Mouse (Mus musculus) hindbrain, embryonic 13.5 days (tissue): Measurements from ENCODE around the gene Gart. TPM values are rescaled to one million over a fixed set of nuclear protein-coding genes. Genes with fewer than 3 reads are reported as not detected.
"Not testable (repeated sequence)": the region's sequence is repeated elsewhere in the genome, so short reads cannot be mapped to it uniquely, and the experiment has no call there.

Experiments used
- ATAC-seq: fragments of 200-750 bp; cut with Nextera tagmentation; 2 replicates; pipeline ENCODE4 v1.8.0; 2017; ENCODE audit warnings: moderate TSS enrichment; ENCODE audit not compliant: low FRiP score
- H3K27ac ChIP-seq: fragments of 300-500 bp; sonication (generic); 2 replicates; pipeline ENCODE4 v1.5.1; 2015; ENCODE audit warnings: inconsistent platforms, mild to moderate bottlenecking, moderate library complexity
- H3K27me3 ChIP-seq: fragments of 300-500 bp; sonication (generic); 2 replicates; pipeline ENCODE4 v1.6.1; 2015; ENCODE audit warnings: mild to moderate bottlenecking, inconsistent platforms
- H3K36me3 ChIP-seq: fragments of 300-500 bp; sonication (generic); 2 replicates; pipeline ENCODE4 v1.6.1; 2015; ENCODE audit warnings: mild to moderate bottlenecking, inconsistent platforms
- H3K4me1 ChIP-seq: fragments of 300-500 bp; sonication (generic); replicated peaks from 2 replicates; pipeline ENCODE4 v1.6.1; 2015; ENCODE audit warnings: inconsistent platforms
- H3K4me2 ChIP-seq: fragments of 300-500 bp; sonication (generic); 2 replicates; pipeline ENCODE4 v1.6.1; 2015; ENCODE audit warnings: inconsistent platforms, mild to moderate bottlenecking, moderate library complexity
- H3K4me3 ChIP-seq: fragments of 300-500 bp; sonication (generic); 2 replicates; pipeline ENCODE4 v1.5.1; 2015; ENCODE audit warnings: mild to moderate bottlenecking, inconsistent platforms
- H3K9ac ChIP-seq: fragments of 300-500 bp; sonication (generic); 2 replicates; pipeline ENCODE4 v1.6.1; 2015; ENCODE audit warnings: mild to moderate bottlenecking, inconsistent platforms
- H3K9me3 ChIP-seq: fragments of 300-500 bp; sonication (generic); 2 replicates; pipeline ENCODE4 v1.6.1; 2016; ENCODE audit warnings: inconsistent platforms
- WGBS: fragments of 180-500 bp; shearing (Covaris S2); methylation state at CpG from one replicate; pipeline ENCODE4 v1.1.7; 2015; 5-methylcytosine and 5-hydroxymethylcytosine counted together
- polyA plus RNA-seq: library from polyadenylated mRNA; unstranded; fragments of >200 nt; fragmentation: Nextera tagmentation; extraction: Ambion mirVana; gene quantifications from 2 replicates; pipeline ENCODE4 v1.2.1, GENCODE M21; 2015

Gart gene
- polyA plus RNA-seq, 1 experiment from 2014 or later: 67.3 TPM

DNA sequence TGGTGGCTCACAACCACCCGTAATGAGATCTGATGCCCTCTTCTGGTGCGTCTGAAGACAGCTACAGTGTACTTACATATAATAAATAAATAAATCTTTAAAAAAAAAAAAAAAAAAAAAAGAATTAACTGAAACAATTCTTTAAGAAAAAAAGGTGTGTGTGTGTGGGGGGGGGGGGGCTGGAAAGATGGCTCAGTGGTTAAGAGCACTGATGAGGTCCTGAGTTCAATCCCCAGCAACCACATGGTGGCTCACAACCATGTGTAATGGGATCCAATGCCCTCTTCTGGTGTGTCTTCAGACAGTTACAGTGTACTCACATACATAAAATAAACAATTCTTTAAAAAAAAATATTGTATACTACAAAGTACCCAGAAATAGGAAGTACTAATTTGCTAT is 1.3 kb downstream of the Gart start:
- WGBS: 56% methylated on average over 1 of the region's 2 CpGs

DNA sequence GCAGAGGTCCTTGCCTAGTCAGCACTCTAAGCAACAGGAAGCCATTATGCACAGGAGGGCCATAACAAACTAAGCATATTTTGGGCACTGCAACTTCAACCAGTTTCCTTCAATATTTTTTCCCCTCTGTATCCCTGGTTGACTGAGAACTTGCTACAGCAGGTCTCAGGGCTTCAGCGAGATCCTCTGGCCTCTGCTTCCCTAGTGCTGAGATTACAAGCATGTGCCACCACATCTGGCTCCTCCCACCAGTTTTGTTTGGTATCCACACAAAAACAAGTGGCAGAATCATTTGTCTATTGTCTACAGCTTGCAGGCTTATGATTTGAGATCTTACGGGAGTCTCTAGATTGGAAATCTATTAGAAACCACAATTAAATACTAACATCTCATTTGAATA is 1.9 kb downstream of the Gart start:
- Histone ChIP-seq H3K9ac (no peak overlapping the region), H3K9me3 (no peaks in the 10 kb centered on the region), H3K27me3 (no peaks in the 10 kb centered on the region), H3K4me3 (no peak overlapping the region), H3K4me1 (peaks cover 14% of the 10 kb centered on the region), H3K36me3 (peaks cover 30% of the 10 kb centered on the region), H3K27ac (no peak overlapping the region), H3K4me2 (no peak overlapping the region)
- ATAC-seq: no peak
- 85% methylated on average over 2 of the region's 2 CpGs for WGBS

More for the DNA sequence above, 1.3 kb downstream of the Gart start:
- not testable (repeated sequence) for H3K27ac ChIP-seq, H3K4me2 ChIP-seq, H3K9me3 ChIP-seq, H3K9ac ChIP-seq, H3K27me3 ChIP-seq, ATAC-seq, H3K4me3 ChIP-seq
- Histone ChIP-seq H3K36me3 (peaks cover 25% of the 10 kb centered on the region), H3K4me1 (peaks cover 17% of the 10 kb centered on the region)

DNA sequence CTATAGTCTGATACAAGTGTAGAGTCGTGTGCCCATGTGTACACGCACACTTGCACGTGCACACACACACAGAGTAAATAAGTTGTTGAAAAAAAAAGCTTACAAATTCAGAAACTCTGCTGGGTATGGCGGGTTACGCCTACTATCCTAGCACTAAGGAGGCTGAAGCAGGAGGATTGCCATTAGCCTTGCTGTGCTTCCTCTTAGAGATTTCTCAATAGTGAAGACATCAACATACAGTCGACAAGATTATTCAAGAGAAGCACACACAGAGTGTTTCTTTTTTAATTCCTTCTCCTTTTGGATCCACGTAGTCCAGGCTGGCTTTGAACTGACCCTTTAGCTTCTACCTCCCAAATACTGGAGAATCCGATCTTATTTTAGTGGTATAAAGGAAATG is 6.6 kb downstream of the Gart start:
- no peaks in the 10 kb centered on the region for H3K27me3 ChIP-seq
- no peak overlapping the region for H3K9ac ChIP-seq
- H3K9me3 ChIP-seq: no peaks in the 10 kb centered on the region
- 95% methylated on average over 8 of the region's 8 CpGs for WGBS
- H3K4me1 ChIP-seq: no peaks in the 10 kb centered on the region; the same call in 1 of the 2 replicates
- H3K4me2 ChIP-seq: no peak overlapping the region
- no peak overlapping the region for H3K4me3 ChIP-seq
- no peak for ATAC-seq
- peaks cover 75% of the 10 kb centered on the region for H3K36me3 ChIP-seq
- H3K27ac ChIP-seq: no peak overlapping the region

DNA sequence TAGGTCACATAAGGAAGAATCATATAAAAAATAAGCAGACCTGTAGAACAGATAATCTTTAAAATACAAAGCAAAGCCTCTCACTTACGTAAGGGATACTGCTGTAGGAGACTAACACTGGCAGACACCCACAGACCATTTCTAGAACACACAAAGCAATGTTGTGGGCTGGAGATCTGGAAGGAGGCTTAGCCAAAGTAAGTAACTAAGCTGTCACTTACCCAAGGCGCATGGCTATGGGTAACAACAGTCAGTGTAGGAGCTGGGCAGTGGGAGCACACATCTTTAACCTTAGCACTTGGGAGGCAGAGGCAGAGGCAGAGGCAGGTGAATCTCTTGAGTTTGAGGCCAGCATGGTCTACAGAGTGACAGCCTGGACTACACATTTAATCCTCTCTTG is 7.1 kb downstream of the Gart start:
- no peaks in the 10 kb centered on the region for H3K9me3 ChIP-seq
- H3K4me3 ChIP-seq: no peak overlapping the region
- H3K27me3 ChIP-seq: no peaks in the 10 kb centered on the region
- peaks cover 79% of the 10 kb centered on the region for H3K36me3 ChIP-seq
- no peak overlapping the region for H3K27ac ChIP-seq
- 95% methylated on average over 2 of the region's 2 CpGs for WGBS
- no peak overlapping the region for H3K4me2 ChIP-seq
- ATAC-seq: no peak
- no peak overlapping the region for H3K9ac ChIP-seq
- no peaks in the 10 kb centered on the region for H3K4me1 ChIP-seq

DNA sequence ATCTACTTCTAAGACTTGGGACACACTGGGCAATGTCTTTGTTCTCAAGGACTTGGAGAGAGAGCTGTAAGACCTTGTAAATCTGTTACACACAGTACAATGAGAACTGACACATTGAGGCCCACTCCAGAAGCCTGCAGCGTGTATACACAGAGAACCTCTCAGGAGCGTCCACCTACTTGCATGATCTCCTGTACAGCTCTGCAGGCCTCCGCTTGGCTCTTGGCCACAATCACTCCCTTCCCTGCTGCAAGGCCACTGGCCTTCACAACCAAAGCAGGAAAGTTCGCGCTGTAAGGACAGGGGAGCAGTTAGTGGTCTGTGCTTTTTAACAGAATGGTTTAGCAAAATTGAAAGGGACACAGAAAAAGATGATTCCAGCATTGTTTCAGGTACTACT is 7.6 kb downstream of the Gart start:
- Histone ChIP-seq H3K36me3 (peaks cover 83% of the 10 kb centered on the region), H3K9me3 (no peaks in the 10 kb centered on the region), H3K4me3 (no peak overlapping the region), H3K9ac (no peak overlapping the region), H3K27me3 (no peaks in the 10 kb centered on the region), H3K4me2 (no peak overlapping the region), H3K4me1 (no peaks in the 10 kb centered on the region), H3K27ac (no peak overlapping the region)
- no peak for ATAC-seq
- WGBS: 93% methylated on average over 5 of the region's 5 CpGs

DNA sequence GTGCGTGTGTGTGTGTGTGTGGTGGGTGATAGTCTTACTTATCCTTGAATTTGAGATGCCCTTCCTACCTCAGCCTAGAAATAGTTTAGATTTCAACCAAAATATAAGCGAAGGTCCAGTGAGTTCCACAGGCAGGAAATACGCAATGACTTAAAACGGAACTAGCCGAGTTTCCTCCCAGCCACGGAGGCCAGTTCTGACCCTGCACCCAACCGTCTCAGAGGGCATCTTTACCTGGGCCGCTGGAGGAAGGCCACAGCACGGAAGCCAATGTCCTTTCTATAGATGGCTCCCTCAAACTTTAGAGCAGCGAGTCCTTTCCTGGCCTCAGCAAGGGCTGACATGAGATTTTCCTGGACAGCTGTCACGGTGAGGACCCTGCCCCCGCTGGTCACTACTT is 13.1 kb downstream of the Gart start:
- Histone ChIP-seq H3K4me1 (no peaks in the 10 kb centered on the region), H3K4me2 (no peak overlapping the region), H3K27me3 (no peaks in the 10 kb centered on the region), H3K9ac (no peak overlapping the region), H3K9me3 (no peaks in the 10 kb centered on the region), H3K27ac (no peak overlapping the region), H3K4me3 (no peak overlapping the region), H3K36me3 (peaks cover 89% of the 10 kb centered on the region)
- WGBS: 94% methylated on average over 12 of the region's 12 CpGs
- ATAC-seq: no peak

DNA sequence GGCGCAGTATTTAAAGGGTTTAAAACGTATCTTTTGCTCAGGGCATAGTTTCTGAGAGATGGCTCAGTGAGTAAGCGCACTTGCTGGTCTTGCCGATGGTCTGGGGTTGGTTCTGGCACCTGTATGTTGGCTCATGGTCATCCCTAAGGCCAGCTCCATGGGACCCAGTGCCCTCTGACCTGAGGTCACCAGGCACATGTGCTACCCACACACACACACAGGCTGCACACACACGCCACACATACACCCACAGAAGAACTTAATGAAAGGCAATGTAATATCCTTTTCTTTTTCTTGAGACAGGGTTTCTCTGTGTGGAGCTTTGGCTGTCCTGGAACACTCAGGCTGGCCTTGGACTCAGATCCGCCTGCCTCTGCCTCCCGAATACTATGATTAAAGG is 13.8 kb downstream of the Gart start:
- Histone ChIP-seq H3K9me3 (no peaks in the 10 kb centered on the region), H3K4me1 (no peaks in the 10 kb centered on the region), H3K27ac (no peak overlapping the region), H3K4me2 (no peak overlapping the region), H3K4me3 (no peak overlapping the region), H3K36me3 (peaks cover 89% of the 10 kb centered on the region), H3K27me3 (no peaks in the 10 kb centered on the region), H3K9ac (no peak overlapping the region)
- ATAC-seq: no peak
- WGBS: 97% methylated on average over 7 of the region's 7 CpGs

DNA sequence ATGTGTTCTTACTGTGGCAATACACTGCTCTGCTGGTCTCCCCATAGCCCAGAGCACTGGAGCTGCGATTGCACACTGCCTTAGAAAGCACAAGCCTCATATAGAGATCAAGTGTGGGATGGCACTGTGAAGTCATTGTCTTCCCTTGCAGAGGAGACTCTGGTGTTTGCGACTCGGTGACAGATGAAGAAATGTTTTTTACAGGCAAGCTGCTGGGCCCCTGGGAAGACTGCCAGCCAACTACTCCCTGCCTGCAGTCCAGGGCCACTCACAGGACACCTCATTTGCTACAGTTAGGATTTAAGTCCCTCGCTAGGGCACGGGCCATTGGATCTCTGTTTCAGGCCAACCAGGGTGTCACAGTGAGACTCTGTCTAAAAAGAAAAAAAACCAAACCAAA is 14.3 kb downstream of the Gart start:
- Histone ChIP-seq H3K27ac (no peak overlapping the region), H3K36me3 (peaks cover 89% of the 10 kb centered on the region), H3K4me3 (no peak overlapping the region), H3K9me3 (no peaks in the 10 kb centered on the region), H3K9ac (no peak overlapping the region), H3K27me3 (no peaks in the 10 kb centered on the region), H3K4me2 (no peak overlapping the region), H3K4me1 (no peaks in the 10 kb centered on the region)
- WGBS: 84% methylated on average over 5 of the region's 5 CpGs
- ATAC-seq: no peak

DNA sequence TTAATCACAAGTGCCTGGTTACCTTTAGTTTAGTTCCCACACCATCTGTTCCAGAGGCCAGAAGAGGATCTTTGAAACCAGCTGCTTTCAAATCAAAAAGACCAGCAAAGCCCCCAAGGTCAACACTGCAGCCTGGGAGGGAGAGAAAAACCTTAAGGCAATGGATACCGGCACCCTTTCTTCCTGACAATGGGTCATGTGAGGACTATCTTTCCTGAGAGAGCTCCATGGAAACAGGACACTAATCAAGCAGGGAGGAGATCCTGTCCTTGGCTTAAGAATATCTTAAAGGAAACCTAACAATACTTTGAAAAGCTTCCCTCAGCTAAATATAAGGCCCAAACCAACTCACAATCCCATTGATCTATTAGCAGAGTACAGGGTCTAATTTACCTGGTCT is 16.2 kb downstream of the Gart start:
- Histone ChIP-seq H3K4me2 (no peak overlapping the region), H3K9ac (0 out of 2 replicates have a peak overlapping the region, but pooled peaks have one; percentile 3), H3K4me3 (no peak overlapping the region), H3K36me3 (peaks cover 86% of the 10 kb centered on the region), H3K4me1 (no peaks in the 10 kb centered on the region), H3K9me3 (no peaks in the 10 kb centered on the region), H3K27me3 (no peaks in the 10 kb centered on the region), H3K27ac (no peak overlapping the region)
- 67% methylated on average over 1 of the region's 1 CpGs for WGBS
- no peak for ATAC-seq

DNA sequence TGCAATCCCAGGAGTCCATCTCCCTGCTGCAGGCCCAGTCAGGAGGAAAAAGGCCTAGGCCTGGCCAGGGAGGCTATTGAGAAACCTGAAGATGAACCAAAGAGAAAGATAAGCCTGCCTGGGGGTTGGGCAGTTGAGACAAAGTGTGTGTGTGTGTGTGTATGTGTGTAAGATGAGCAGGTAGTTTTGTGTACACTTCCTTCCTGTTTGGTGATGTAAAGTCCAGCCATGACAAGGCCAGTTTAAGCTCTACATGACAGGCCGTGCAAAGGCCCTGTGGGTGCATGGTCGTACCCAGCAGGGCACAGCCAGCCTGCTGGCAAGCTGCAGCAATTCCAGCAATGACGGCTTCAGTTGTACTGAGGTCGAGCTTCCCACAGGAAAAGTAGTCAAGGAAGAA is 17.0 kb downstream of the Gart start:
- Histone ChIP-seq H3K4me3 (no peak overlapping the region), H3K36me3 (peaks cover 87% of the 10 kb centered on the region), H3K4me1 (no peaks in the 10 kb centered on the region), H3K27me3 (no peaks in the 10 kb centered on the region), H3K4me2 (no peak overlapping the region), H3K9ac (no peak overlapping the region), H3K9me3 (no peaks in the 10 kb centered on the region), H3K27ac (no peak overlapping the region)
- WGBS: 96% methylated on average over 4 of the region's 4 CpGs
- ATAC-seq: no peak

DNA sequence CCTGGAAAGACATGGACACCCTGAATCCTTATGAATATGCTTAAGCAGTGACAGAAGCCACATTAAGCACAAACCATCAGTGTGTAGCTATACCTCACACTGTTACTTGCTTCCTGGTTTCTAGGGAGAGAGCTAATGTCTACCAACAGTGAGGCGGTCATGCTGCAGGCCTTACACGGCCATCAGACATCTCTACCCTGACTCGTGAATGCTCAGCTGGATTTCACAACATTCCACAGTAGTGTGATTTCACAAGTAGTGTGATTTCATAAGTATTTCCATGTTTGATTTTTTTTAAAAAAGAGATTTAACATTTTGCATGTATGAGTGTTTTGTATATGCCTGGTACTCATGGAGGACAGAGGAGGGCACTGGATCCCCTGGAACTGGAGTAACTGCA is 18.1 kb downstream of the Gart start:
- Histone ChIP-seq H3K4me2 (no peak overlapping the region), H3K9me3 (no peaks in the 10 kb centered on the region), H3K4me1 (no peaks in the 10 kb centered on the region), H3K9ac (no peak overlapping the region), H3K4me3 (no peak overlapping the region), H3K27me3 (no peaks in the 10 kb centered on the region), H3K27ac (no peak overlapping the region), H3K36me3 (peaks cover 87% of the 10 kb centered on the region)
- WGBS: 95% methylated on average over 3 of the region's 3 CpGs
- no peak for ATAC-seq

DNA sequence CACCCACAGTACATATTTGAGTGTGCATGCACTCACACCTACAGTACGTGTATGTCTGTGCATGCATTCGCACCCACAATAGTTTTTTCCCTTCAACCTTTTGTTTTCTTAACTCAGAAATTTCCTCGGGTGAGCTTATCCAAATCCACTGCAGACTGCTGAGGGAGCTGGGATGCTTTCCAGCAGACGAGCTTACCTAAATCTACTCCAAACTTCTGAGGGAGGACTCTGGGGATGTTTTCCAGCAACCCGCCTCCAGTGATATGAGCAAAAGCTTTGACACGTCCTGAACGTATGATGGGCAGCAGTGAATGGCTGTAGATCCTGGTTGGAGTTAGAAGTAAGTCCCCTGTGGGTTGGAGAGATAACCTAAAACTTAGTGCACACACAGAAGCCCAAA is 18.9 kb downstream of the Gart start:
- Histone ChIP-seq H3K4me3 (no peak overlapping the region), H3K9me3 (no peaks in the 10 kb centered on the region), H3K27ac (no peak overlapping the region), H3K4me1 (no peaks in the 10 kb centered on the region), H3K36me3 (peaks cover 90% of the 10 kb centered on the region), H3K4me2 (no peak overlapping the region), H3K9ac (no peak overlapping the region), H3K27me3 (no peaks in the 10 kb centered on the region)
- ATAC-seq: no peak
- WGBS: 92% methylated on average over 7 of the region's 7 CpGs

DNA sequence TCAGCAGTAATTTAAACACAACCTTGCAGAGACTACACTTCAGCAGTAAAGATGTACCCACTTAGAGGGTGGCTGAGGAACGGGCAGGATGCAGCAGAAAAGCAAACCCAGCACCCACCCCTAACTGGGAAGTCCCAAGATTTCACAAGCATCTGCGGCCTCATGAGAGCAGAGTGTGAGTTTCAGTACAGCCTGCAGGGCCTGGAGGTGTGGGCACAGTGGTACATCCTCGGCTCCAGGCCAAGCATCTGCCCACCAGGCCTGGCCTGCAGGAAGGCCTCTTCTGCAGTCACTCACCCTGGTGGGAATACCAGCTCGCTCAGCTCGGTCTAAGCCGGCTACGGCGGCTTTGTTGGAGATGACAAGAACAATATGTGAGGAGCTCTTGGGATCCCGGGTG is 23.7 kb downstream of the Gart start:
- Histone ChIP-seq H3K4me1 (peaks cover 3% of the 10 kb centered on the region), H3K36me3 (peaks cover 78% of the 10 kb centered on the region), H3K9ac (no peak overlapping the region), H3K27me3 (no peaks in the 10 kb centered on the region), H3K9me3 (no peaks in the 10 kb centered on the region), H3K4me2 (no peak overlapping the region), H3K27ac (no peak overlapping the region), H3K4me3 (no peak overlapping the region)
- WGBS: 93% methylated on average over 9 of the region's 9 CpGs
- no peak for ATAC-seq

DNA sequence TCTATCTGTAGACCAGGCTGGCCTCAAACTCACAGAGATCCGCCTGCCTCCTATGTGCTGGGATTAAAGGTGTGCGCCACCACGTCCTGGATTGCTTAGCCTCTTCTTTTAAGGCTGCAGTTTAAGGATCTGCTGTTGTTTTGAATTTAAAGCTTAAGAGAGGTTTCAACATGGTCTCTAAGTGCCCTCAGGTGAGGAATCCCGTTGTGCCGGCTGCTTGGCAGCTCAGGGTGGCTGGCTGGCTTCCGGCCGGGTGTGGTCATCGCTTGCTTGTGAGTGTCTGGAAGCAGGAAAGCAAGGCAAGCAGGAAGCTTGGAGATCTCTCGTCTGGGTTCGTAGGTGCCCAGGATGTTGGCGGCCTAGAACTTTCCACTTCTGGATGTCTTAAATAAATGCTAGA is 25.8 kb downstream of the Gart start:
- no peak overlapping the region for H3K4me2 ChIP-seq
- WGBS: 93% methylated on average over 11 of the region's 11 CpGs
- H3K36me3 ChIP-seq: peaks cover 60% of the 10 kb centered on the region

More for the DNA sequence above, 25.8 kb downstream of the Gart start:
- ATAC-seq: no peak
- Histone ChIP-seq H3K9ac (no peak overlapping the region), H3K4me1 (peaks cover 5% of the 10 kb centered on the region), H3K27me3 (no peaks in the 10 kb centered on the region), H3K27ac (no peak overlapping the region), H3K4me3 (no peak overlapping the region), H3K9me3 (no peaks in the 10 kb centered on the region)
